Comparison of ENCODE assay signal across 14 mouse cellular contexts in the genomic region with DNA sequence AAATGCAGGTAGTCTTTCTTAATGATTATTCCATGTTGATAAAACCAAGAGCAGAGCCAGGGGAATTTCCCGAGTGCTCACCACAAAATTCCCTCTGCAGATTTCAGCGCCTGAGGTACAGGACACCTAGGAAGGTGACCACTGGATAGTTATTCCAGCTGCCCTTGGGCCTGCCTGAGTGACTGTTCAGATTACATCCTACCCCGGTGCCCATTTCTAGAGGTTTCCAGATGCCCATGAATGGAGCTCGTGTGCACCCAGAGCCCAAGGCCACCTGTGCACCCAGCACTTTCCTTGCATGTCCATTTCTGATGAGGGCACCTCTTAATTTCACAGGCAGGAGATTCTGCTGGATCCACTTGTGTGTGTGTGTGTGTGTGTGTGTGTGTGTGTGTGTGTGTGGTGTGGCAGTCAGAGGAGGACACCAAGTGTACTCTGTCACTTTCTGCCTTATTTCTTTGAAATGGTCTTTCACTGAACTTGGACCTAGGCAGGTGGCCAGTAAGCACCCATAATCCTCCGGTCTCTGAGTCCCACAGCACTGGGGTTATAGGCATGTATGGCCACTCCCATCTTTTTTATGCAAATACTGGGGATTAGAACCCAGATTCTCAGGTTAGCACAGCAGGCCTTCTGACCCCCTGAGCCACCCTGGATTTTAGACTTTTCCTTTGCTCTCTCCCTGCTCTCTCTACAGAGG. TPM values are rescaled to one million over a fixed set of nuclear protein-coding genes. Genes with fewer than 3 reads are reported as not detected.
A peak's percentile ranks its signal among the peaks of the same experiment; 100 is the strongest.
DNase-seq lines count a peak whose midpoint lies in the region; ATAC-seq lines count a peak whose summit lies in the region.
"Had no signal": no experiment of that assay in that cellular context is flagged by ENCODE, and none has a peak within 500 bp of the region (broad histone marks: within the 10 kb centered on the region; RNA-seq: fewer than 3 reads in every experiment).

No protein-coding gene starts in this region.

- no peak for ATAC-seq in heart, embryonic 13.5 days (ENCODE audit: extremely low read depth, insufficient number of reproducible peaks, low FRiP score, low TSS enrichment)
- no peak for ATAC-seq in neural tube, embryonic 13.5 days (ENCODE audit: low read depth)
- ATAC-seq in liver, embryonic 13.5 days (ENCODE audit: low read depth): no peak
- no peak for ATAC-seq in granulocyte monocyte progenitor cell, adult 5-6 weeks (replicated peaks; ENCODE audit: poor library complexity, severe bottlenecking)
- ATAC-seq: CD4-positive, CD25-positive, alpha-beta regulatory T cell, adult 4 months had no signal

- H3K36me3 ChIP-seq in heart, embryonic 13.5 days: no peaks in the 10 kb centered on the region
- no peaks in the 10 kb centered on the region for H3K36me3 ChIP-seq in neural tube, embryonic 13.5 days
- no peaks in the 10 kb centered on the region for H3K36me3 ChIP-seq in liver, embryonic 13.5 days
- H3K36me3 ChIP-seq: forebrain, embryonic 12.5 days; neural tube, embryonic 15.5 days had no signal

- no peak for DNase-seq in heart, adult 18-20 months
- DNase-seq in neural tube, embryonic 10.5 days (ENCODE audit: extremely low spot score, low spot score): no peak
- DNase-seq in liver, embryonic 13.5 days: no peak
- DNase-seq in spleen, adult 18-20 months: no peak
- DNase-seq: cerebellum, adult 8-10 months; gastrocnemius, postnatal 25 days; left cerebral cortex, postnatal 4 days; lung, postnatal 36 days had no signal

- no peaks in the 10 kb centered on the region for H3K9me3 ChIP-seq in heart, embryonic 13.5 days
- no peaks in the 10 kb centered on the region for H3K9me3 ChIP-seq in neural tube, embryonic 13.5 days
- no peaks in the 10 kb centered on the region for H3K9me3 ChIP-seq in liver, embryonic 13.5 days (replicated peaks)
- H3K9me3 ChIP-seq: forebrain, embryonic 12.5 days; neural tube, embryonic 15.5 days had no signal

- H3K27ac ChIP-seq in heart, embryonic 13.5 days (replicated peaks): peak overlapping the region; percentile 91
- H3K27ac ChIP-seq in neural tube, embryonic 13.5 days (replicated peaks): no peak overlapping the region
- H3K27ac ChIP-seq in liver, embryonic 13.5 days: peak overlapping the region; percentile 90
- H3K27ac ChIP-seq: neural tube, embryonic 15.5 days had no signal

- no peak overlapping the region for H3K4me3 ChIP-seq in heart, embryonic 13.5 days
- H3K4me3 ChIP-seq in neural tube, embryonic 13.5 days: no peak overlapping the region
- H3K4me3 ChIP-seq in liver, embryonic 13.5 days (replicated peaks): no peak overlapping the region
- H3K4me3 ChIP-seq: forebrain, embryonic 12.5 days; neural tube, embryonic 15.5 days had no signal

- peak overlapping the region; percentile 54; the same call in 1 of the 2 replicates for H3K4me2 ChIP-seq in heart, embryonic 13.5 days
- H3K4me2 ChIP-seq in neural tube, embryonic 13.5 days: no peak overlapping the region
- H3K4me2 ChIP-seq in liver, embryonic 13.5 days: peak overlapping the region; percentile 75
- H3K4me2 ChIP-seq: forebrain, embryonic 12.5 days; neural tube, embryonic 15.5 days had no signal

- H3K27me3 ChIP-seq in heart, embryonic 13.5 days (replicated peaks): no peaks in the 10 kb centered on the region
- H3K27me3 ChIP-seq in neural tube, embryonic 13.5 days: no peaks in the 10 kb centered on the region
- no peaks in the 10 kb centered on the region for H3K27me3 ChIP-seq in liver, embryonic 13.5 days
- H3K27me3 ChIP-seq: neural tube, embryonic 15.5 days had no signal

- peak overlapping the region; percentile 56; the same call in 1 of the 2 replicates for H3K9ac ChIP-seq in heart, embryonic 13.5 days
- H3K9ac ChIP-seq in neural tube, embryonic 13.5 days: peak overlapping the region; percentile 22; the same call in 1 of the 2 replicates
- H3K9ac ChIP-seq in liver, embryonic 13.5 days: peak overlapping the region; percentile 69
- H3K9ac ChIP-seq: forebrain, embryonic 12.5 days; neural tube, embryonic 15.5 days had no signal

- 80% methylated on average over 5 of the region's 5 CpGs for WGBS in heart, embryonic 13.5 days
- 82% methylated on average over 5 of the region's 5 CpGs for WGBS in neural tube, embryonic 13.5 days
- WGBS in liver, embryonic 13.5 days (ENCODE audit: insufficient replicate concordance): 66% methylated on average over 5 of the region's 5 CpGs

- H3K4me1 ChIP-seq in heart, embryonic 13.5 days: peaks cover 91% of the 10 kb centered on the region
- peaks cover 88% of the 10 kb centered on the region for H3K4me1 ChIP-seq in neural tube, embryonic 13.5 days (replicated peaks)
- peaks cover 90% of the 10 kb centered on the region for H3K4me1 ChIP-seq in liver, embryonic 13.5 days (replicated peaks)

RNA-seq across cellular contexts. Expression of gene Nek6, which starts 22.9 kb away (rescaled TPM):
- 67.8 and 74.5 TPM in 2 replicates for polyA plus RNA-seq in heart, embryonic 13.5 days (2015; fragmentation: Nextera tagmentation; extraction: Ambion mirVana)
- 1 to 10 TPM; 2.6 to 4.7 TPM for total RNA-seq in heart, adult 18-20 months (2021)
- 58.8 and 60.5 TPM in 2 replicates for polyA plus RNA-seq in neural tube, embryonic 13.5 days (2015; fragmentation: Nextera tagmentation; extraction: Ambion mirVana)
- 29.9 and 38.3 TPM in 2 replicates for polyA plus RNA-seq in liver, embryonic 13.5 days (2015; fragmentation: Nextera tagmentation; extraction: Ambion mirVana)
- 7.3 and 24.4 TPM in 2 replicates for total RNA-seq in granulocyte monocyte progenitor cell, adult 5-6 weeks (2014; fragmentation: Nextera tagmentation)
- 7.5 TPM in 2 replicates for total RNA-seq in granulocyte monocyte progenitor cell, adult 5-6 weeks (2017)
